Mouse (Mus musculus): ENCODE results near the gene Vmn1r131. TPM values are rescaled to one million over a fixed set of nuclear protein-coding genes. Genes with fewer than 3 reads are reported as not detected.
"Not testable (repeated sequence)": the region's sequence is repeated elsewhere in the genome, so short reads cannot be mapped to it uniquely, and the experiment has no call there.

Gene Vmn1r131
- total RNA-seq (2021) = not detected
- long read RNA-seq, experiment 1 = 0 reads
- long read RNA-seq, experiment 2 = 0 reads

DNA sequence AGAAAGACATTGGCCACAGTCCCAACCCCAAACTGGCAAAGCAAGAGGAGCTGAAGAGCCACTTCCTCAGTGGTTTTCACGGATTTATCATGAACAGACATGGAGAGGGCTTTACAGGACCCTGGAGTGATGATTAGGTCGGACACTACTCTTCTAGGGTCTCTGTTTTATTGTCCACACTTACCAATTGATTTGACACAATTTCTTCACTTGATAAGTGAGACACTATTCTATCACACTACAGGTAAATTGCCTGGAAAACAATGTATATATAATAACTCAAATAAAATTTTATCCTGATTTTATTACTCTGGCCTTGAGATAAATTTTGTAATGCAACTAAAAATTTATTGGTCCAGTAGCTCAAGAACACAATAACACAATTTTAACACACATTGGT is at the start of gene Vmn1r131:
Gene Vmn1r131 (minus strand): TSS at position 101 of the 400 bp plus-strand sequence.
- DNase-seq = not testable (repeated sequence)

DNA sequence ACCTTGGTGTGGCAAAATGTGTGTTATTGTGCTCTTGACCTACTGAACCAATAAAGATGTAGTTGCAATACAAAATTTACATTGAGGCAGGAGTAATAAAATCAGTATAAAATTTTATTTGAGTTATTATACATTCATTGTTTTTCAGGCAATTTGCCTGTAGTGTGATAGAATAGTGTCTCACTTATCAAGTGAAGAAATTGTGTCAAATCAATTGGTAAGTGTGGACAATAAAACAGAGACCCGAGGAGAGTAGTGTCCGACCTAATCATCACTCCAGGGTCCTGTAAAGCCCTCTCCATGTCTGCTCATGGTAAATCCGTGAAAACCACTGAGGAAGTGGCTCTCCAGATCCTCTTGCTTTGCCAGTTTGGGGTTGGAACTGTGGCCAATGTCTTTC is 34.4 kb downstream of the Vmn1r131 start, which contains the start of gene Vmn1r130:
Gene Vmn1r130 (plus strand): TSS at position 301 of the 400 bp plus-strand sequence.
- DNase-seq = not testable (repeated sequence)

Other genes with a start within 250 kb of the Vmn1r131 start
- gene Vmn1r126, start 244.6 kb downstream of the Vmn1r131 start, total RNA-seq (2021) = not detected
- gene Vmn1r127, start 226.2 kb downstream of the Vmn1r131 start, total RNA-seq (2021) = not detected
- not detected for gene Vmn1r128, start 196.7 kb downstream of the Vmn1r131 start, total RNA-seq (2021)
- gene Vmn1r129, start 184.8 kb downstream of the Vmn1r131 start, total RNA-seq (2021) = not detected
- gene Gm6882, start 113.3 kb downstream of the Vmn1r131 start, total RNA-seq (2021) = not detected
- gene Vmn1r130, start 34.3 kb downstream of the Vmn1r131 start, total RNA-seq (2021) = not detected
- not detected for gene Vmn1r132, start 68.0 kb upstream of the Vmn1r131 start, total RNA-seq (2021)
- not detected for gene Gm4175, start 215.4 kb upstream of the Vmn1r131 start, total RNA-seq (2021)

Measured in gastrocnemius, postnatal 10 days (tissue).